Mouse (Mus musculus): ENCODE results near the gene Cdkn2b. TPM values are rescaled to one million over a fixed set of nuclear protein-coding genes. Genes with fewer than 3 reads are reported as not detected.

The Cdkn2b gene
- polyA plus RNA-seq, 1 experiment, result not detected

DNA sequence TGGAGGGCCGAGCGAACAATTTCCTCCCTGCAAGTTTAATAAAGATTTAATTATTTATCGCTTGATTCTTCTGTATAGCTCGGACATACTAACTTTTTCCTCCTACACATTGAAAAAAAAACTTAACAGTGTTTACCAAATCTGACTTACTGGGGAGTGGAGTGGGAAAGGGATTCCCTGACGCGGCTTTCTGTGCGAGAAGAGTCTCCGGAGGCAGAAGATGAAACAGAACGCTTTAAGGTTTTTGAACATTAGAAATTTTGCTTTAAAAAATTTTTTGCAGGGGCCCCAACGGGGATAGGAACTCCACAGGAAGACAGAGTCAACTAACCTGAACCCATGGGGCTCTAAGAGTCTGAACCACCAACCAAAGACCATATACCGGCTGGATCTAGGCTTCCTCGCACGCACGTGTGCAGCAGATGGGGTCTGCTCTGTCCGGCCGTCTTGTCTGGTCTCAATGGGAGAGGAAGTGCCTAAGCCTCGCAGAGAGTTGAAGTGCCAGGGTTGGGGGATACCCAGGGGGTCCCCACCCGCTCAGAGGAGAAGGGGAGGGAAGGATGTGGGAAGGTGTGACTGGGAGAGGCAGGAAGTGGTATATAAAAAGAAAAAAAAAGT lies 38.6 kb downstream of the Cdkn2b start:
- Histone ChIP-seq H3K4me1 (ENCODE audit: control insufficient read depth, insufficient read depth, low read length) (no peaks in the 10 kb centered on the region), H3K27ac (ENCODE audit: insufficient read depth, low read depth, low read length) (no peak overlapping the region), H3K4me3 (ENCODE audit: insufficient read depth, low read depth, low read length) (no peak overlapping the region)
- TF ChIP-seq CTCF (IDR thresholded peaks at IDR 0.05; ENCODE audit: insufficient read depth, low read depth, low read length) (no peak), POLR2A (IDR thresholded peaks at IDR 0.05; ENCODE audit: insufficient read depth, low read depth, low read length) (no peak)
- whole genome bisulfite sequencing, result 7% methylated on average over 18 of the region's 18 CpGs

DNA sequence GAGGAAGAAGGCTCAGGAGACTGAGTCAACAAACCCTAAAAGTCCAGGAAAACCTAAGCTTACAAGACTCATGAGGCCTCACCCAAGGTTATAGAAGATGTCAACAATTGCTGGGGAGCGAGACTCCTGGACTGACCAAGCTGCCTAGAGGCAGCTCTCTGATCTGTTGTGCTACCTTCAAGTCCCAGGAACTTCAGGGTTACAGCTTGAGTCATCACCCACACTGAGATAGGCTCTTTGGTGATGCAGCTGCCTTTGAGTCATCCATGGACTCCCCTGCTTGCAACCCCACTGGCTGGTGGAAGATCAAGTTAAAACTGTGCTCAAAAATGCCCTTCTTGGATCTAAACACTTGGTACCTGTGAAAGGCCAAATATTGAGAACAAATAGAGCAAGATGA lies 53.1 kb downstream of the Cdkn2b start:
- H3K4me1 ChIP-seq (ENCODE audit: control insufficient read depth, insufficient read depth, low read length), result no peaks in the 10 kb centered on the region
- TF ChIP-seq CTCF (IDR thresholded peaks at IDR 0.05; ENCODE audit: insufficient read depth, low read depth, low read length) (no peak), POLR2A (IDR thresholded peaks at IDR 0.05; ENCODE audit: insufficient read depth, low read depth, low read length) (no peak)
- no peak overlapping the region for H3K27ac ChIP-seq (ENCODE audit: insufficient read depth, low read depth, low read length)
- no peak overlapping the region for H3K4me3 ChIP-seq (ENCODE audit: insufficient read depth, low read depth, low read length)
- 68% methylated on average over 1 of the region's 1 CpGs for WGBS

Other genes with a start within 250 kb of the Cdkn2b start
- gene Mtap, start 173.9 kb downstream of the Cdkn2b start, polyA plus RNA-seq (2012; ENCODE audit: insufficient read depth, insufficient read length, low replicate concordance, missing spikeins), result not detected in 2 replicates
- gene Cdkn2a, start 16.4 kb downstream of the Cdkn2b start, polyA plus RNA-seq (2012; ENCODE audit: insufficient read depth, insufficient read length, low replicate concordance, missing spikeins), result not detected in 2 replicates